Mouse (Mus musculus): ENCODE results near the gene Gm38394. TPM values are rescaled to one million over a fixed set of nuclear protein-coding genes. Genes with fewer than 3 reads are reported as not detected.

The Gm38394 gene
- 2.7 and 5.5 TPM in 2 replicates for polyA plus RNA-seq (2012; rRNA removed; ENCODE audit: low replicate concordance)

DNA sequence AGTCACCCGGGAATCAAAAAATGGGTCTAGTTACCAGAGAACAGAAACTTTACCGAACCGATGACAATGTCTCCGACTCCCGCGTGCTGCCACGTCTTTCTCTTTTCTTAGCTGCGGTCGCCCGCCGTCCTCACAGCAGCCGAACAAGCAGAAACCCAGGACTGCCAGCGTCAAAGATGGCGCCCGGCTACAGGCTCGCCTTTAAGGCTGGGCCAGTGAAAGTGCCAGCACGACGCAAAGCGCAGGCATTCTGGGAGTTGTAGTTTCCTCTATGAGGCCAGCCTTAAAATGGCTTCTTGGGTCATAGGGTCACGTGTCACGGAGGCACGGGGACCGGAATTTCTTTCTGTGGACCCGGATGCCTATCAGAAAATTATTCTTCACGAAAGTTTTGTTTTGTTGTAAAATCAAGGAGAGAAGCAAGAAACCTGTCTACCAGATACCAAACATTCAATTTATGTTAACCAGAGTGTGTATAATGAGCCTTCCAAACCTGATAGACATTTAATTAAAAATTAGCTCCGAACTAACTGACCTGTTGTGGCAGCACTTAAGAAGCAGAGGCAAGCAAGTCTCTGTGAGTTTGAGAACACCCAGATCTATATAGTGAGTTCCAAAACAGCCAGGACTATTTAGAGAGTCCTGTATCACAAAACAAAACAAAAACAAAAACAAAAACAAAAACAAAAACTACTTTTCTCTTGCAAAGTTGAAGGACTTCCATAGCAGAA lies at the start of gene Gm38394:
Gene Gm38394 (minus strand): TSS at position 116 of the 731 bp plus-strand sequence.

DNA sequence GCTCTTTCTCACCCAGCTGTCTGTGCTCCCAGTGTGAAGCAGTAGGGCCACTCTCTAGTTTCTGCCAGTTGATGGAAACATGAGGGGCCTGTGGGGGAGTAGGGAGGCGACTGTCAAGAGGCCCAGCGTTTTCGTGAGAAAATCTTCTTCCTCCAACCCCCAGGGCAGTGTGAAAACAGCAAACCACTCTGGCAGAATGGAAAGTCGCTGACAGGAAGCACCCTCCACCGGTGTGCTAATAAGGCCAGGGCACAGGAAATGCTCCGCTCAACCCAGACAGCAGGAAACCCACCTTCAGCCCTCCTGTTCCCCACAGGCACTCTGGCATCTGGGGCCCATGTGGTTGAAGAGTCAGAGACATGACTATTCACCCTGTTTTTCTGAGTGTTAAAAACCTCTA lies 28.8 kb upstream of the Gm38394 start, which contains the start of gene Lax1:
Gene Lax1 (minus strand): TSS at position 212 of the 400 bp plus-strand sequence.

DNA sequence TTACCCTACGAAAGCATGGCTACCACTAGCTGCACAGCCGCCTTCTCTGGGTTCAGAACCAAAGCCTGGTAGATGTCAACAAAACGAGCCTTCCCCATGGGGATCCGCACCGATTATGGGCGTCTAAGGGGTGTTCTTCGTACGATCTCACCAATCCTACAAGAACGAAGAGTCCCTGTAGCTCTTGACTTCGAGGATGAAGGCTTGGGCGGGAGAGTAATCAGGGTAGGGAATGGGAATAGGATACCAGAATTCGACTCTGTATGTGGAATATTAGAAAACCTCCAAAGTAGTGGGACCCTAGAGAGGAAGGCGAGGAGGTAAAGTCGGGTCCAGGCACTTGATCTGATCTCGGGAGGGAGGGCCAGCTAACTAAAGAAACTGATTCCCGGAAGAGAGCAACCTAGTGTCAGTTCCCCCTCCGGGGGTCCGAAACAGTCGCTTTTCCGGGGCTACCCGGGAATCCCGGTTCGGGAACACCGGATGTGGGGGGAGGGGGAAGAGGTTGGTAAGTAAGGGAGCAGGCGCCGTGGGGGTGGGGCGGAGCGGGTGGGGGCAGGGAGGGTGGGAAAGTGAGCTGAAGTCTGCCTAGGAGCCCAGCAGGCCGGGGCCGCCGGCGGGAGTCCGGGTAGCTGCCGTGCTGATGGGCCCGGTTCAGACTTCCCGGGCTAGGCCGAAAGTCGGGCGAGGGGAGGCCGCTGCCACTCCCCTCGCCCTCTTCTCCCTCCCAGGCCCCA lies 484 bp downstream of the Gm38394 start, which contains the start of gene Zbed6:
Gene Zbed6 (minus strand): TSS at position 420 of the 737 bp plus-strand sequence.

DNA sequence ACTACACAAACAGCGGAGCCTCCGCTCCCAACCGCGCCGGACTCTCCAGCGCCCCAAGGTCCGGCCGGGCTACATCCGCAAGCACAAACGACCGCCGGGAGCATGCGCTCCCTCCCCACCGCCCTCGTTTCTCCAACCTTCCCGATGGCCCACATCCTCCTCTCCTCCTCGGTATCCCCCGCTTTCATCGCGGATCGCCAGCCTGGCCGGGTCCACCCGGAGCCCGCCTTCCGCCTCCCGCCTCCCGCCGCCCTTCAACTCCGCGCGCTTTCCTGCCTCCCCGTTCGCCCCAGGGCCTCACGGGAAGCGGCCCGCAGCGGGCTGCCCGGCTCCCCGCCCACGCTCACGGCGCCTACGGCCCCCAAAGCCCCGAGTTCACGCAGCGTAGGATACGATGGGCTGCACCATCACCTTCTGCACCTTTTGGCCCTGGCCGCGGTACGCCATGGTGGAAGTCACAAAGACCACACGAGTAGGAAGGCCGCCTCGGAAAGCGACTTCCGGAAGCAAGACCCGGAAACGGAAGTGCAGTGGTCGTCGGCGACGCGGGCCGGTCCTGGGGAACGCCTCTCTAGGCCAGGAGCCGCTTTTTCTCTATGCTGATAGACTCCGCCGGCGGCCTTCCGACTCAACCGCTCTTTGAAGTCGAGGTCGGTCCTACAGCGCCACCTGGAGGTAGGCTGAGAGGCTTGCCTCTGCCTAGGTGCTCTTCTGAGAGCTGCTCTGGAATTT lies 51.2 kb downstream of the Gm38394 start, which contains the start of gene Snrpe:
Gene Snrpe (minus strand): TSS at position 521 of the 732 bp plus-strand sequence.

Other genes with a start within 250 kb of the Gm38394 start
- gene Sox13, start 236.9 kb downstream of the Gm38394 start, polyA plus RNA-seq (2012; rRNA removed; ENCODE audit: low replicate concordance), result 33.3 and 37.6 TPM in 2 replicates
- gene Snrpe, start 51.0 kb downstream of the Gm38394 start, polyA plus RNA-seq (2012; rRNA removed; ENCODE audit: low replicate concordance), result 12.3 and 31.1 TPM in 2 replicates
- gene Zbed6, start 433 bp downstream of the Gm38394 start, polyA plus RNA-seq (2012; rRNA removed; ENCODE audit: low replicate concordance), result 1.2 and 7.0 TPM in 2 replicates
- gene Lax1, start 28.8 kb upstream of the Gm38394 start, polyA plus RNA-seq (2012; rRNA removed; ENCODE audit: low replicate concordance), result 11.5 and 11.7 TPM in 2 replicates
- 9.1 and 14.1 TPM in 2 replicates for gene Atp2b4, start 139.7 kb upstream of the Gm38394 start, polyA plus RNA-seq (2012; rRNA removed; ENCODE audit: low replicate concordance)
- gene Optc, start 246.7 kb upstream of the Gm38394 start, polyA plus RNA-seq (2012; rRNA removed; ENCODE audit: low replicate concordance), result 0.57 and 2.0 TPM in 2 replicates

Measured in mammary gland, adult 2 months (tissue).